Mouse (Mus musculus) midbrain, postnatal 0 days (tissue): ENCODE measurements around the gene Tulp4. TPM values are rescaled to one million over a fixed set of nuclear protein-coding genes. Genes with fewer than 3 reads are reported as not detected.
A peak's percentile ranks its signal among the peaks of the same experiment; 100 is the strongest.

Experiments used
- ATAC-seq: fragments of 200-750 bp; cut with Nextera tagmentation; 2 replicates; pipeline ENCODE4 v1.8.0; 2017; ENCODE audit warnings: moderate number of reproducible peaks, mild to moderate bottlenecking, moderate TSS enrichment, moderate library complexity; ENCODE audit not compliant: low FRiP score
- DNase-seq: peaks from one replicate; pipeline ENCODE4 v3.0.0-alpha.2; 2015; ENCODE audit warnings: low spot score
- H3K27ac ChIP-seq: fragments of 300-500 bp; sonication (generic); 2 replicates; pipeline ENCODE4 v1.5.1; 2014; ENCODE audit warnings: low read depth, mild to moderate bottlenecking, low read length, mixed read lengths
- H3K27me3 ChIP-seq: fragments of 300-500 bp; sonication (generic); 2 replicates; pipeline ENCODE4 v1.6.1; 2014; ENCODE audit warnings: low read length, control low read depth, mixed read lengths; ENCODE audit not compliant: insufficient read depth
- H3K36me3 ChIP-seq: fragments of 300-500 bp; sonication (generic); 2 replicates; pipeline ENCODE4 v1.6.1; 2014; ENCODE audit warnings: low read length, control low read depth, mixed read lengths; ENCODE audit not compliant: insufficient read depth
- H3K4me1 ChIP-seq: fragments of 300-500 bp; sonication (generic); 2 replicates; pipeline ENCODE4 v1.6.1; 2014; ENCODE audit warnings: mild to moderate bottlenecking, control low read depth, antibody characterized with exemption, low read length, mixed read lengths; ENCODE audit not compliant: insufficient read depth
- H3K4me2 ChIP-seq: fragments of 300-500 bp; sonication (generic); 2 replicates; pipeline ENCODE4 v1.6.1; 2014; ENCODE audit warnings: low read depth, mild to moderate bottlenecking, low read length, mixed read lengths; ENCODE audit not compliant: poor library complexity, severe bottlenecking
- H3K4me3 ChIP-seq: fragments of 300-500 bp; sonication (generic); 2 replicates; pipeline ENCODE4 v1.5.1; 2014; ENCODE audit warnings: low read depth, mild to moderate bottlenecking, low read length, moderate library complexity
- H3K9ac ChIP-seq: fragments of 300-500 bp; sonication (generic); replicated peaks from 2 replicates; pipeline ENCODE4 v1.6.1; 2014; ENCODE audit warnings: mild to moderate bottlenecking, low read length, moderate library complexity, mixed read lengths; ENCODE audit not compliant: poor library complexity, severe bottlenecking
- H3K9me3 ChIP-seq: fragments of 300-500 bp; sonication (generic); 2 replicates; pipeline ENCODE4 v1.6.1; 2016; ENCODE audit warnings: low read length, control low read depth
- CTCF ChIP-seq: IDR thresholded peaks from 2 replicates; pipeline ENCODE4 v1.5.1; 2016; ENCODE audit warnings: antibody characterized with exemption, mild to moderate bottlenecking
- WGBS: fragments of 180-500 bp; shearing (Covaris S2); extraction: QIAGEN DNeasy Blood & Tissue Kit; methylation state at CpG from one replicate; pipeline ENCODE4 v1.1.7; 2014; 5-methylcytosine and 5-hydroxymethylcytosine counted together
- polyA plus RNA-seq: library from polyadenylated mRNA; unstranded; fragments of >200 nt; fragmentation: Nextera tagmentation; extraction: Ambion mirVana; gene quantifications from 2 replicates; pipeline ENCODE4 v1.2.1, GENCODE M21; 2015
- total RNA-seq: library from RNA; depleted of rRNA; stranded (reverse); fragments of >200 nt; gene quantifications from 2 replicates; pipeline ENCODE4 v1.2.3, GENCODE M21; 2014

Tulp4 gene
- total and polyA plus RNA-seq, 2 experiments from 2014 or later: 87.9 to 268 TPM

DNA sequence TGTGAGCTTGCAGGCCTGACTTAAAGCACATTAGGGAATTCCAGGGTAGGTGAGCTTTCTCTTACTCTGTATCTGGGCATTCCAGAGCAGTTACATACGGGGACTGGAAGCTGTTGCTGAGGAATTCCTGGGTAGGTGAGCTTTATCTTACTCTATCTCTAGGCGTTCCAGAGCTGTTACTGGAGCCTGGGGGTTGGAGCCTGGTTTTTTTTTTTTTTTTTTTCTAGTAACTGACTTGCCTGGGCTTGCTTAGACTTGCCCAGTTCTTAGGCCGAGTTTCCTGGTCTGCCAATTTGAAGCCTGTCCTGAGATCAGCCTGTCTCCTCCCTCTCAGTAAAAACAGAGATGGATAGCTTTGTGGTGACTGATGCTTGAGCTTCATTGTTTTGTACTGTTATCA, 21.8 kb downstream of the Tulp4 start:
- Histone ChIP-seq H3K9me3 (no peaks in the 10 kb centered on the region), H3K4me3 (no peak overlapping the region), H3K27me3 (no peaks in the 10 kb centered on the region), H3K4me1 (no peaks in the 10 kb centered on the region), H3K4me2 (no peak overlapping the region), H3K27ac (no peak overlapping the region), H3K9ac (no peak overlapping the region), H3K36me3 (no peaks in the 10 kb centered on the region)
- TF ChIP-seq CTCF: no peak
- WGBS: 74% methylated on average over 3 of the region's 3 CpGs
- no peak for DNase-seq
- no peak for ATAC-seq

- 68% methylated on average over 4 of the region's 4 CpGs for WGBS
- H3K9me3 ChIP-seq: no peaks in the 10 kb centered on the region
- no peaks in the 10 kb centered on the region; the same call in 1 of the 2 replicates for H3K36me3 ChIP-seq
- H3K4me1 ChIP-seq: no peaks in the 10 kb centered on the region
- no peak overlapping the region for H3K4me2 ChIP-seq
- H3K4me3 ChIP-seq: no peak overlapping the region
- ATAC-seq (no peak), DNase-seq (peak; percentile 83)
- H3K9ac ChIP-seq: no peak overlapping the region
- no peak for TF ChIP-seq CTCF
- H3K27me3 ChIP-seq: no peaks in the 10 kb centered on the region
- no peak overlapping the region for H3K27ac ChIP-seq
Observed at GRCm38 (mm10) chr17:6129361-6129760, 23.1 kb downstream of the Tulp4 start.

- ATAC-seq (no peak), DNase-seq (no peak)
- Histone ChIP-seq H3K36me3 (no peaks in the 10 kb centered on the region; the same call in 1 of the 2 replicates), H3K27ac (no peak overlapping the region), H3K9me3 (no peaks in the 10 kb centered on the region), H3K4me1 (no peaks in the 10 kb centered on the region), H3K9ac (no peak overlapping the region), H3K4me2 (no peak overlapping the region), H3K27me3 (no peaks in the 10 kb centered on the region), H3K4me3 (no peak overlapping the region)
- no peak for TF ChIP-seq CTCF
- WGBS: 100% methylated on average over 3 of the region's 3 CpGs
Observed at GRCm38 (mm10) chr17:6131083-6131482, 24.8 kb downstream of the Tulp4 start.

- no peaks in the 10 kb centered on the region for H3K4me1 ChIP-seq
- H3K36me3 ChIP-seq: peaks cover 2% of the 10 kb centered on the region; the same call in 1 of the 2 replicates
- WGBS: 86% methylated on average over 3 of the region's 3 CpGs
- no peak overlapping the region for H3K27ac ChIP-seq
- ATAC-seq (no peak), DNase-seq (no peak)
- H3K9ac ChIP-seq: no peak overlapping the region
- H3K27me3 ChIP-seq: no peaks in the 10 kb centered on the region
- no peaks in the 10 kb centered on the region for H3K9me3 ChIP-seq
- no peak overlapping the region for H3K4me2 ChIP-seq
- TF ChIP-seq CTCF: no peak
- no peak overlapping the region for H3K4me3 ChIP-seq
Observed at GRCm38 (mm10) chr17:6140875-6141274, 34.6 kb downstream of the Tulp4 start.

GRCm38 (mm10) chr17:6141344-6141743, 35.1 kb downstream of the Tulp4 start:
- Histone ChIP-seq H3K9ac (no peak overlapping the region), H3K9me3 (no peaks in the 10 kb centered on the region), H3K4me2 (no peak overlapping the region), H3K4me1 (no peaks in the 10 kb centered on the region), H3K27me3 (no peaks in the 10 kb centered on the region), H3K36me3 (peaks cover 2% of the 10 kb centered on the region; the same call in 1 of the 2 replicates), H3K4me3 (no peak overlapping the region), H3K27ac (no peak overlapping the region)
- ATAC-seq (no peak), DNase-seq (no peak)
- no peak for TF ChIP-seq CTCF
- WGBS: 93% methylated on average over 2 of the region's 2 CpGs

DNA sequence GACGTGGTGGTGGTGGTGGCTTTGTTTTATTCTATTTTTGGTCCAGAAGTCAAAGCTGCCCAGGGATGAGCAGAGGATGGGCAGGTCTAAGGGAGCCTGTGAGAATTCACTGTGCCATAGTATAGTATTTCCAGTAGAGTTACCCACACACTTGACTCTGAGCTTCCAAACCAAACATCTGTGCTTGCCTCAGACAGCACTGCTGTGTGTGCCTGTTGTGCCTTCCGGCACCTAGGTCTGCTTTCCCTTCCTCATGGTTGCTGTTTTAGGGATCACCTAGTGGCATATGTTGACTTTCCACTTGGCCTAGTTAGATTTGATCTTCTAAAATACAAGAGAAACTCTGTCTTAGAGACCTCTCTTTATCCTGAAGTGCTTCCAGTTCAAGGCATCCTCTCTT, 39.0 kb downstream of the Tulp4 start:
- H3K4me2 ChIP-seq: no peak overlapping the region
- TF ChIP-seq CTCF: no peak
- no peaks in the 10 kb centered on the region for H3K27me3 ChIP-seq
- no peaks in the 10 kb centered on the region for H3K4me1 ChIP-seq
- ATAC-seq (no peak), DNase-seq (no peak)
- 96% methylated on average over 2 of the region's 2 CpGs for WGBS
- H3K4me3 ChIP-seq: no peak overlapping the region
- no peaks in the 10 kb centered on the region for H3K9me3 ChIP-seq
- H3K9ac ChIP-seq: no peak overlapping the region
- peaks cover under 1% of the 10 kb centered on the region; the same call in 1 of the 2 replicates for H3K36me3 ChIP-seq
- H3K27ac ChIP-seq: no peak overlapping the region
